Mouse (Mus musculus) heart, postnatal 0 days (tissue): ENCODE measurements around the gene Osbpl2.

Experiments used
- CTCF ChIP-seq: IDR thresholded peaks from 2 replicates; pipeline ENCODE4 v1.5.1; 2016; ENCODE audit warnings: antibody characterized with exemption, control low read depth, low read depth
- EP300 ChIP-seq: IDR thresholded peaks from 2 replicates; pipeline ENCODE4 v1.6.1; 2016; ENCODE audit warnings: antibody characterized with exemption, low read depth

DNA sequence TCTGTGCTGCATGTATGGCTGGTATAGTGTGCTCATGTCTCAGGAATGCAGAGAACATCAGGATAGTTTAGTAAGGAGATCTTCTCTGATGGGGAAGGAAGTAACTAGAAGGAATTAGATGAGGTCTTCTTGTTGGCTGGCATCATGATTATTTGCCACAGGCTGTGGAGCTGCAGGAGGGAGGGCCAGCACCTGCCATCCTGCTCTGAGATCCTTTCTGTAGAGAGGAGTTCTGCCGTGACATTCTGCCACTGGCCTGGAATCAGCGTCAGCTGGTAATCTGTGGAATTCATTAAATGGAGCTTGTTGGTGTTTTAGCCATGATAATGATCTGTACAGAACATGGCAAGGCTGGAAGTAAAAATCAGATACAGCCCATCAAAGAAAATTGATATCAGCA, 27.0 kb downstream of the Osbpl2 start:
- TF ChIP-seq CTCF (no peak), EP300 (no peak)
